Mouse (Mus musculus) mesoderm, embryonic 11.5 days (tissue): Measurements from ENCODE around the gene Zdhhc12.
A peak's percentile ranks its signal among the peaks of the same experiment; 100 is the strongest.
"Not testable (repeated sequence)": the region's sequence is repeated elsewhere in the genome, so short reads cannot be mapped to it uniquely, and the experiment has no call there.

Source experiments
- DNase-seq: peaks from one replicate; pipeline ENCODE4 v3.0.0-alpha.2; 2012; ENCODE audit warnings: low read depth, low spot score

Zdhhc12 gene

DNA sequence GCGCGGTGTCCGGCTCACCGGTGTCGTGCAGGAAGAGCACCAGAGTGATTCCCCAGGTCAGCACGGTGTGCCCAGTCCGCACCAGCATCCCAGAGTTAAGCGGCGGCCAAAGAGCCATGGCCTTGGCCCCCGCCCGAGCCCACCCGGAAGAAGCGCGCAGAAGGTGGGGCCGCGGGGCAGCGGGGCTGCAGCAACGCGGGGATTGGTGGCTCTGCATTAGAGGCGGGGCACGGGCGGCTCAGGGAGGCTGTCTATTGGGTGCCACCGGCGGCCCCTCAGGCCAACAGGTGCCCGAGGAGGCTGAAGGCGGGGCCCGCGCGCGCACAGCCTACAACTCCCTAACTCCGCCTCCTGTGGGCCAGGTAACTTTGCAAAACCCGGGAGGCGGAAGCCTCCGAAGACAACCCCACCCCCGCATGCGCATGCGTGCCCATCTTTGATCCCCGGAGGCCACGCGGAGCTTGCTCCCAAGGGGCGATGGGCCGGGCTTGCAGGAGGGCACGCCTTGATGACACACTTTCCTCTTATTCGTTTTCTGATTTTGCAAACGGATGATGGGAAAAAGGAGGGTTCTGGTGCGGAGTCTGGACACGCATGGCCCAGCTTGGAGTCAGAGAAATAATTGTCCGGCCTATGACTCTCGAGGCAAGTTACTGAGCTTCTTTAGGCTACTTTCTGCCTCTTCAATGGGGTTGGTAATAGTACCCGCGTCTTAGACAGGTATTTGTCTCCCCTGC lies at the start of gene Zdhhc12:
Zdhhc12 (minus strand) TSS at position 178 of the 737 bp plus-strand sequence.
- peak; percentile 96 for DNase-seq

GRCm38 (mm10) chr2:30140021-30140420 lies 46.6 kb upstream of the Zdhhc12 start:
- not testable (repeated sequence) for DNase-seq

DNA sequence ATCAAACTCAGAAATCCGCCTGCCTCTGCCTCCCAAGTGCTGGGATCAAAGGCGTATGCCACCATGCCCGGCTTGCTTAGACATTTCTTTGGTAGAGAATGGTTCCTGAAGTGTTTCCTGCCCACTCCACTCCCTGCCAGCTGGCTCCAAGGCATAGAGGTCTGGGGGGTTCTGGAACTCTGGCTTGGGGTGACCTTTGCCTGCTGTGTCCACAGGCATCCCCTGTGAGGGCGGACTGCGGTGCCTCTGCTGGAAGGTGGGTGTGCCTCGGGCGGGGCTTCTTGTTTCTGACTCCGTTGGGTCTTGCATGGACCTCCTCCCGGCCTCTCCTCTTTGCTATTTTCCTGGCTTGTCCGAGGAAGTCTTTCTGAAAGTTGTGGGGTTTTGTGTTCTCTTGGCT lies 43.0 kb upstream of the Zdhhc12 start:
- no peak for DNase-seq

GRCm38 (mm10) chr2:30134928-30135620 lies 41.6 kb upstream of the Zdhhc12 start:
- DNase-seq, result no peak

- no peak for DNase-seq
These were observed 40.9 kb upstream of the Zdhhc12 start for GRCm38 (mm10) chr2:30134378-30134711.

DNA sequence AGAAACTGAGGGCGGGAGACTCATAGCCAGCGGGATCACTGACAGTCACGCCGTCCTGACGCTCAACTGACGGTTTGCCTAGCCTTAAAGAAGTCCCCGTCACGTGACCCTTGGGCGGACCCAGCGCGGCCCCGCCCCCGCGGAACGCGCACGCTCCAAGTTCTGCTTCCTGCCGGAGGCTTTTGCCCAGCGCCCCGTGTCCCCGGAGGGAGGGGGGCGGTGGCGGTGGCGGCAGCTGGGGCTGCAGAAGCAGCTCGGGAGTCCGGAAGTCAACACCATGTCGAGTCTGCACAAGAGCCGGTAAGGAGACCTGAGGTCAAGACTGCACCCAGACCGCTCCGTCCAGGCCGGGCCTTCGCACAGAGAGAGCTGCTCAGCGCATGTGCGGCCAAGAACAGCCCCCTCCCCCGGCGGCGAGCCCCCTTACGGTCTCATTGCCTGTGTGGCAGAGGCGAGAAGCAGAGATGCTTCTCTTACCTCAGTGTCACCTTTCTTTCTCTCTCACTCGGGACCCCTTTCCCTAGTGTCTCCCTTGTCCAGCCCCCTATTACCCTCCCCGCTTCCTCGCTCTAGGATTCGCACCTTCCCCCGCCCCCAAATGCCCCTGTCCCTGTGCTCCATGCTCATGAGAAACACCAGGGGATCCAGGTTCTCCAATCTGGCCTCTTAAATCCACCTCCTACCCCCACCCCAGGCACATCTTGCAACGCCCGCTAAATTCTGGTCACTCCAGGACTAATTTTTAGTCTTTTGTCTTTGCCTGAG lies 40.3 kb upstream of the Zdhhc12 start, which contains the start of gene Tbc1d13:
Tbc1d13 (plus strand) TSS at position 134 of the 765 bp plus-strand sequence.
- DNase-seq, result peak; percentile 95

DNA sequence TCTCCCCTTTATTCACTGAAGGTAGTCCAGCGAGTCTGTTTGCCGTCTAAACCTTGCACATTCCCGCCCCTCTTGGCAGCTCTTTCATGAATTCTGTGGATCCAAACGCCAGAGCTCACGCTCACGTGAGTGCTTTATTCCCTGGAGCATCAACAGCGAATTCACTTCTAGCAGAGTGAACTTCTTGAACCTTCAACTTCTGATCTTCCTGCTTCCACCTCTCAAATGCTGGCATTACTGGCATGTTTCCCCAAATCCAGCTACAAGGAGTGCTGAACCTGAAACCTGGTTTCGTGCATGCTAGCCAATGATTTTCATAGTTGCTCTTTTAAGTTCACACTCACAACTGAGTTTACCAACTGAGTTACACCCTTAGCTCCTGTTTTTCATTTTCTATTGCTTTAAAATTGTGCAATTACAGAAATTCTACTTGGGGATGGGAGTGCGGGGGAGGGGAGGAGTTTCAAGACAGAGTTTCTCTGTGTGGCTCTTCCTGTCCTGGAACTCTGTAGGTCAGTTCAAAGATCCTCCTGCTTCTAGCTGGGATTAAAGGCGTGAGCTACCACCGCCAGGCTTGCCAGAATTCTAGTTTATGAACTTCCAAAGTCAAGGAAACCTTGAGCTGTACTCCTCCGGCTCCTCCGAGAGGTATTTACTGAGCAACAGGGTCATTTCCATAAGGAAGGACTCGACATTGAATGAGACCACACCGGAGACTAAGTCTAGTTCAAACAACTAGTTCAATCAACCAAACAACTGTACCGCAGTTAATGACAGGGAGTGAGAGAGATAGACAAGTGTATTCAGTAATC lies 39.6 kb upstream of the Zdhhc12 start:
- no peak for DNase-seq

- DNase-seq, result not testable (repeated sequence)
These were observed 37.8 kb upstream of the Zdhhc12 start for GRCm38 (mm10) chr2:30131240-30131639.

DNA sequence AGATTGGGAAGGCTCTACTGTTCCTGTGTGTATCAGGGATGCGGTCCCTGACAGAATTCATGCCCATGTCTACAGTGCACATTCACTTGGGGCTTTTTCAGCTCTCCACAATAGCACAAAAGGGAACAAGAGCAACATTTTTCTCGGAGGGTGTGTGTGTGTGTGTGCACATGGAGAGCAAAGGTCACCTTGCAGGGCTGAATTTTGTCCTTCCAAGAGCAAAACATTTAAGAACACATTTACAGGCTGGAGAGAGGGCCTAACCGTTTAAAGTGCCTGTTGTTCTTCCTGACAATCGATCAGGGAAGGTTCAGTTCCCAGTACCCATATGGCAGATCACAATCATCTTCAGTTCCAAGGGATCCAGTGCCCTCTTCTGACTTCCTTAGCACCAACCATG lies 36.7 kb upstream of the Zdhhc12 start:
- DNase-seq, result no peak

GRCm38 (mm10) chr2:30128789-30129188 lies 35.3 kb upstream of the Zdhhc12 start:
- DNase-seq, result peak; percentile 56

- peak; percentile 90 for DNase-seq
These were observed 31.2 kb upstream of the Zdhhc12 start, which contains the start of gene Zer1 for GRCm38 (mm10) chr2:30124472-30125274. Zer1 (minus strand) TSS chr2:30124585.

DNA sequence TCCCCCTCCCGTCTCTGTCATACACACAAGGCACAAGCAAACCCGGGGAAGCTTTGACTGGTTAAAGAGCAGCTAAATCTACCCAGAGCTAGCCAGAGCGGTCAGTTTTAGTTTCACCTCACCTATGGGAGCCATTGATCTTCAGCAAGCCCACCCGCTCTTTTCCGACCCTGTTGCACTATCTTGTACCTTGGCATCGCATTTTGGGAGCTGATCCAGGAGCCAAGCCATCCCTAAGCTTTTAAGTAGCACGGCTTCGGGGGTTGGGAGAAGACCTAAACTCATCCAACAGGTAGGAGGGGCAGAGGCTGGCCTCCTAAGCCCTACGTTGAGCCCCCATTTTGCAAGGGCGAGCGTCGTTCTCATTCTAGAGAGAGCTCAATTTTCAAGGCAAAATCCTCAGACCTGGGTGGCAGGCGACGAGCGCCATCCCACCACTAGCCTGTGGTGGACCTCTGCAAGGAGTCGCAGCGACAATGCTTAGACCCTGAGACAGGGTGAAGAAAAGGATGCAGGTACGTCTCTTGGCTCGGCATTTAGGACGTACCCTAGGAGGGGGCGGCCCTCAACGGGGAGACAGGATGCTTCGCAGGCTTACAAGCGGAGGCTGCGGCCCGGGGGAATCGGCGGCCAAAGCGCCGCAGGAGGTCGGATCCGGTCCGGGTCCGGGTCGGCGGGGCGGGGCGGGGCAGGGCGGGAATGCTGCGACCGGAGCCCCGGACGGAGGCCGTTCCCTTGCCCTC lies 30.5 kb upstream of the Zdhhc12 start:
- no peak for DNase-seq

GRCm38 (mm10) chr2:30122766-30123165 lies 29.3 kb upstream of the Zdhhc12 start:
- no peak for DNase-seq

GRCm38 (mm10) chr2:30120269-30120668 lies 26.8 kb upstream of the Zdhhc12 start:
- no peak for DNase-seq

DNA sequence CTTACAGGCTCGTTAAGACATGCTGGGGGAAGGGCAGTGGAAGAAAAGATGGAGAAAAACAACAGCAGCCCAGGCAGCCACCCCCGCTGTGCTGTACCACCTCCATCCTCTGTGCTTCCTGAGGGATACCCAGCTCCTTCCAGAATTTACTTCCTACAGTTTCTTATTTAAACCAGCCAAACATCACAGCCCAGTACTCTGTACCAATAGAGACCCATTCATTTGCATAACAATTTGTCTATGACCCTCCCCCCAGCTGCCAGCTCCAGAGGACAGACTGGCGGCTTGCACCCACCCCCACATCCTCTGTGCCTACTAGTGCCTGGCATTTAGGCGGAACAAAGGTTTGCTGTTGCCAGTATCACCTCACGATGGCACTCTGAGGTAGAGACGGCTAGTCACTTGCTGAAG lies 26.2 kb upstream of the Zdhhc12 start:
- no peak for DNase-seq

- no peak for DNase-seq
These were observed 19.1 kb upstream of the Zdhhc12 start for GRCm38 (mm10) chr2:30112564-30112963.

GRCm38 (mm10) chr2:30111500-30111899 lies 18.1 kb upstream of the Zdhhc12 start:
- DNase-seq, result no peak

GRCm38 (mm10) chr2:30108260-30108659 lies 14.8 kb upstream of the Zdhhc12 start:
- DNase-seq, result no peak

DNA sequence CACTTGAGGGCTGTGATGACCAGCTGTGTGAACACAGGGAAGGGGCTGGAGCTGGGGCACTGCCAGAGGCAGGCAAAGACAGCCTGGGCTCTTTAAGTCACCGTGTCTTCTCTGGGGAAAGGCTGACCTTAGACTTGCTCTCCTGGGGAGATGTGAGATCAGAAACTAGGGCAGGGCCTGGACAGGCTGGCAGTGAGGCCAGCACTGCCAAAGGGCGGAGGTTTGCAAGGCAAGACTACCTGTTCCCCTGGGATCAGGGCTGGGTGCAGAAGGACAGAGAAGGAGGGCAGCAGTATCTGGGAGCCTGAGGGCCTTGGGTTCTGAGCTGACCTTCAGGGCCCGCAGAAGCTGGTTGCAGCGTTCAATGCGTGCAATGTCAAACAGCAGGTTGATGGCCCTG lies 14.2 kb upstream of the Zdhhc12 start:
- DNase-seq, result no peak

- peak; percentile 41 for DNase-seq
These were observed 12.9 kb upstream of the Zdhhc12 start for GRCm38 (mm10) chr2:30106364-30106763.
